ENCODE assay signal across 13 mouse cellular contexts in the genomic region with DNA sequence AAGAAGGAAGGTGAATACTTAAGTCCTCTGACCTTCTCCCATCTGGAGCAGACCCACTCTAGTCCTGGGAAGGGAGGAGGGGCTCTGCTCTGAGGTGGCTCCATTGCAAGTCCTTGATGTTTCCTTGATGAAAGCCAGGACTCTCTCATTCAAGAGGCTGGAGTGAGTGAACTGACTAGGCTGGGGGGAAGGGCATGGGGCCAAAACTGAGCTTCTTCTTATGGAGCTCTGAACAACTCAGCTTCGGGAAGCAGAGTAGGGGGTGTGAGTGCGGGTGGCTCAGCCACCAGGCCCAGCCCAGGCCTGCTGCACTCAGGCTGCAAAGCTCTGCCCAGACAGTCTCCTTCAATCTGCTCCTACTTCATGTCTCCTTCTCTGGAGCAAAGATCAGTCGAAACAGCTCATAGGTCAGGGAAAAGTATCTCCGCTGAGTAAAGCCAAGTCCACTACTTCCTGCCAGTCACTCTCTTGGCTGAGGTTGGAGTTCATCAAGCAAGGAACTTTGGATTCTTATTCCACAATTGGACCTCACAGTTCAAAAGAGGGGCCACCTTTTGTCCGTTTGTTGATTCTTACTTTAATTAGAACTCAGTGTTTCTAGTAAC. TPM values are rescaled to one million over a fixed set of nuclear protein-coding genes. Genes with fewer than 3 reads are reported as not detected.
A peak's percentile ranks its signal among the peaks of the same experiment; 100 is the strongest.
DNase-seq lines count a peak whose midpoint lies in the region; ATAC-seq and TF ChIP-seq lines count a peak whose summit lies in the region.
"Had no signal": no experiment of that assay in that cellular context is flagged by ENCODE, and none has a peak within 500 bp of the region (broad histone marks: within the 10 kb centered on the region; RNA-seq: fewer than 3 reads in every experiment).

No protein-coding gene starts in this region.

- no peak overlapping the region for H3K4me2 ChIP-seq in kidney, embryonic 14.5 days (replicated peaks; ENCODE audit: low read depth, low read length)
- H3K4me2 ChIP-seq in stomach, embryonic 16.5 days (ENCODE audit: low read depth, low read length): no peak overlapping the region
- H3K4me2 ChIP-seq: limb, embryonic 13.5 days had no signal

- H3K9me3 ChIP-seq in kidney, embryonic 14.5 days (ENCODE audit: control insufficient read depth, low read length): no peaks in the 10 kb centered on the region
- H3K9me3 ChIP-seq in stomach, embryonic 16.5 days (replicated peaks; ENCODE audit: control insufficient read depth, low read length): 0 out of 2 replicates have a peak, but pooled peaks cover 4% of the 10 kb centered on the region
- H3K9me3 ChIP-seq: limb, embryonic 13.5 days had no signal

- no peak overlapping the region for H3K9ac ChIP-seq in kidney, embryonic 14.5 days (ENCODE audit: low read depth, low read length)
- no peak overlapping the region for H3K9ac ChIP-seq in stomach, embryonic 16.5 days (ENCODE audit: low read length)
- H3K9ac ChIP-seq: limb, embryonic 13.5 days had no signal

- peak; percentile 18 for DNase-seq in adrenal gland, postnatal 10 days
- no peak for DNase-seq in adrenal gland, adult 18-20 months (ENCODE audit: low spot score in 2 of 2)
- peak; percentile 80 for DNase-seq in kidney, adult 2 months
- DNase-seq in kidney, postnatal 25 days: peak; percentile 17 to 46
- no peak for DNase-seq in left cerebral cortex, adult 8-10 months (ENCODE audit: low spot score in 2 of 2)
- no peak for DNase-seq in right cerebral cortex, adult 2 months (ENCODE audit: low spot score in 2 of 2)
- DNase-seq: thymus, postnatal 25 days had no signal

- H3K36me3 ChIP-seq in kidney, adult 2 months (ENCODE audit: control insufficient read depth, insufficient read depth, low read length): no peaks in the 10 kb centered on the region
- no peaks in the 10 kb centered on the region for H3K36me3 ChIP-seq in kidney, embryonic 14.5 days (ENCODE audit: control insufficient read depth, insufficient read depth, low read length)
- no peaks in the 10 kb centered on the region for H3K36me3 ChIP-seq in stomach, embryonic 16.5 days (ENCODE audit: control insufficient read depth, insufficient read depth, low read length)
- H3K36me3 ChIP-seq: limb, embryonic 13.5 days; midbrain, embryonic 10.5 days had no signal

- WGBS in kidney, adult 2 months: 47% methylated on average over 5 of the region's 5 CpGs
- 65% methylated on average over 5 of the region's 5 CpGs for WGBS in kidney, embryonic 14.5 days
- 51% methylated on average over 5 of the region's 5 CpGs for WGBS in stomach, embryonic 16.5 days

- H3K4me3 ChIP-seq in kidney, adult 2 months (ENCODE audit: insufficient read depth, low read depth, low read length): no peak overlapping the region
- no peak overlapping the region for H3K4me3 ChIP-seq in kidney, embryonic 14.5 days (ENCODE audit: low read length)
- H3K4me3 ChIP-seq in stomach, embryonic 16.5 days (replicated peaks; ENCODE audit: low read length): no peak overlapping the region
- H3K4me3 ChIP-seq: limb, embryonic 13.5 days; midbrain, embryonic 10.5 days had no signal

- H3K4me1 ChIP-seq in kidney, adult 2 months (ENCODE audit: control insufficient read depth, insufficient read depth, low read length): peaks cover 11% of the 10 kb centered on the region; the same call in 1 of the 2 replicates
- no peaks in the 10 kb centered on the region for H3K4me1 ChIP-seq in kidney, embryonic 14.5 days (ENCODE audit: control insufficient read depth, insufficient read depth, low read length)
- no peaks in the 10 kb centered on the region for H3K4me1 ChIP-seq in stomach, embryonic 16.5 days (ENCODE audit: control insufficient read depth, insufficient read depth, low read length)
- H3K4me1 ChIP-seq: limb, embryonic 13.5 days had no signal

- no peak for ATAC-seq in kidney, embryonic 14.5 days (ENCODE audit: low FRiP score, low TSS enrichment)
- peak; percentile 59; the same call in 1 of the 2 replicates for ATAC-seq in stomach, embryonic 16.5 days (ENCODE audit: insufficient read depth, low FRiP score)

- TF ChIP-seq POLR2A in kidney, adult 2 months (IDR thresholded peaks at IDR 0.05; ENCODE audit: low read depth, low read length): no peak

- TF ChIP-seq CTCF in kidney, adult 2 months (conservative IDR thresholded peaks at IDR 0.05; ENCODE audit: insufficient read depth, insufficient read length, low read depth, low read length): no peak

- H3K27me3 ChIP-seq in kidney, adult 2 months (replicated peaks; ENCODE audit: control insufficient read depth, insufficient read depth, low read length): no peaks in the 10 kb centered on the region
- H3K27me3 ChIP-seq in kidney, embryonic 14.5 days (ENCODE audit: control insufficient read depth, insufficient read depth, low read length): peaks cover 21% of the 10 kb centered on the region; the same call in 1 of the 2 replicates
- H3K27me3 ChIP-seq in stomach, embryonic 16.5 days (ENCODE audit: control insufficient read depth, insufficient read depth, low read length): peaks cover 44% of the 10 kb centered on the region; the same call in 1 of the 2 replicates

- H3K27ac ChIP-seq in kidney, adult 2 months (ENCODE audit: insufficient read depth, low read depth, low read length): peak overlapping the region; percentile 24; the same call in 1 of the 2 replicates
- H3K27ac ChIP-seq in kidney, embryonic 14.5 days (ENCODE audit: low read depth, low read length): no peak overlapping the region
- H3K27ac ChIP-seq in stomach, embryonic 16.5 days (ENCODE audit: low read length): no peak overlapping the region
- H3K27ac ChIP-seq: limb, embryonic 13.5 days; midbrain, embryonic 10.5 days had no signal

RNA-seq across cellular contexts. Expression of a gene that starts 1.9 kb away (rescaled TPM):
- 10 to 100 TPM in 1 of 2 experiments, 1 to 10 TPM in 1; 8.4 to 11.8 TPM for total RNA-seq in adrenal gland, postnatal 10 days (2021)
- 1 to 10 TPM; 3.8 to 5.1 TPM for total RNA-seq in adrenal gland, adult 18-20 months (2021)
- 3.2 and 4.0 TPM in 2 replicates for polyA plus RNA-seq in kidney, adult 2 months (2012; rRNA removed)
- 9.0 and 16.5 TPM in 2 replicates for polyA plus RNA-seq in kidney, embryonic 14.5 days (2014; fragmentation: Nextera tagmentation; extraction: Ambion mirVana)
- 10.1 and 10.5 TPM in 2 replicates for polyA plus RNA-seq in stomach, embryonic 16.5 days (2015; fragmentation: Nextera tagmentation; extraction: Ambion mirVana)
- total RNA-seq in left cerebral cortex, adult 8-10 months (2022): 10 to 100 TPM; 36.2 to 44.7 (median 41.9) TPM

RNA-seq across cellular contexts. Expression of a gene that starts 52.8 kb away (rescaled TPM):
- total RNA-seq in adrenal gland, postnatal 10 days (2021): not detected
- total RNA-seq in adrenal gland, adult 18-20 months (2021): not detected
- polyA plus RNA-seq in kidney, adult 2 months (2012; rRNA removed): not detected in 2 replicates
- polyA plus RNA-seq in kidney, embryonic 14.5 days (2014; fragmentation: Nextera tagmentation; extraction: Ambion mirVana): 0.26 and 0.81 TPM in 2 replicates
- polyA plus RNA-seq in stomach, embryonic 16.5 days (2015; fragmentation: Nextera tagmentation; extraction: Ambion mirVana): 0.16 and 0.18 TPM in 2 replicates
- total RNA-seq in left cerebral cortex, adult 8-10 months (2022): not detected
- total RNA-seq: adrenal gland, postnatal 4 days; MEL had no signal
- polyA plus RNA-seq: midbrain, embryonic 10.5 days had no signal

RNA-seq across cellular contexts. Expression of a gene that starts 53.1 kb away (rescaled TPM):
- not detected for total RNA-seq in adrenal gland, postnatal 10 days (2021)
- not detected for total RNA-seq in adrenal gland, adult 18-20 months (2021)
- polyA plus RNA-seq in kidney, adult 2 months (2012; rRNA removed): 0.13 TPM in 1 of 2 replicates, not detected in the other
- polyA plus RNA-seq in kidney, embryonic 14.5 days (2014; fragmentation: Nextera tagmentation; extraction: Ambion mirVana): 0.56 and 0.81 TPM in 2 replicates
- polyA plus RNA-seq in stomach, embryonic 16.5 days (2015; fragmentation: Nextera tagmentation; extraction: Ambion mirVana): not detected in 2 replicates
- total RNA-seq in left cerebral cortex, adult 8-10 months (2022): under 1 TPM; 0.33 to 0.66 (median 0.52) TPM
- total RNA-seq: MEL had no signal

Comparison
In these comparisons a context has a peak if more than half of its experiments do, and no peak if none do; other contexts are left out.
1. DNase-seq: peak in adrenal gland, postnatal 10 days (single experiment), kidney, adult 2 months (single experiment) and kidney, postnatal 25 days (2 of 2); none in adrenal gland, adult 18-20 months (0 of 2), left cerebral cortex, adult 8-10 months (0 of 2) and right cerebral cortex, adult 2 months (0 of 2).